Mouse (Mus musculus) megakaryocyte-erythroid progenitor cell, adult 5 weeks (primary cell): Measurements from ENCODE around the gene Mcidas. TPM values are rescaled to one million over a fixed set of nuclear protein-coding genes. Genes with fewer than 3 reads are reported as not detected.

Source experiments
- polyA plus RNA-seq: library from polyadenylated mRNA; stranded (reverse); fragments of >175 nt; gene quantifications from 2 replicates; pipeline ENCODE4 v1.2.3, GENCODE M21; 2012

Mcidas gene
- polyA plus RNA-seq = not detected in 2 replicates

DNA sequence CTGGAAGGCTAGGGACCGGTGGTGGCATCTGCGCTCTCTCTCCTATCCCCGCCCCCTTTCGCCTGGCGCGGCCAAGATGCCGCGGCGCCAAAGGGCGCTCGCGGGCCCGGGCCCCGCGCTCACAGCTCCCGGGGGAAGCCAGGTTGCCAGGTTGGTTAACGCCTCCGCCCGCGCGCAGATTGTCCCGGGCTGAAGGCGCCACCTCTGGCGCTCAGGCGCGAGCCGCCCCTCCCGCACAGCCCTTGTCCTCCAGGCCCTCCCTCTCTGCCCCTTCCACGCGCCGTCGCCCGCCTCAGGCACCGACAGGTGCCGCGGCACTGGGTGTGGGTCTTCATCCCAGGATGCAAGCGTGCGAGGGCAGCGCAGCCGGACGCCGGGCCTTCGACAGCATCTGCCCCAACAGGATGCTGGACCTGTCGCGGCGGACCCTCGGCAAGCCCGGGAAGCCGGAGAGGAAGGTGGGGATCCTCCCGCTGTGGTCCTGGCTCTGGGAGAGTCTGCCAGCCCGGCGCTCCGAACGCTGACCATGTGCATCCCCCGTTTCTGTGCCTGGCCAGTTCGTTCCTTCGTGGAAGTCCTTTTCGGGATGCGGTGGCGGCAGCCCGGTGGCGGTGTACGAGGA lies at the start of gene Mcidas:
Gene Mcidas (plus strand): TSS at position 315 of the 622 bp plus-strand sequence.

GRCm38 (mm10) chr13:112987532-112987943 lies 6.1 kb upstream of the Mcidas start, which contains the start of gene Ccno:
TSS of gene Ccno (plus strand) at chr13:112987802.

GRCm38 (mm10) chr13:113034950-113035421 lies 41.3 kb downstream of the Mcidas start, which contains the start of gene Cdc20b:
TSS of gene Cdc20b (plus strand) at chr13:113035111.

DNA sequence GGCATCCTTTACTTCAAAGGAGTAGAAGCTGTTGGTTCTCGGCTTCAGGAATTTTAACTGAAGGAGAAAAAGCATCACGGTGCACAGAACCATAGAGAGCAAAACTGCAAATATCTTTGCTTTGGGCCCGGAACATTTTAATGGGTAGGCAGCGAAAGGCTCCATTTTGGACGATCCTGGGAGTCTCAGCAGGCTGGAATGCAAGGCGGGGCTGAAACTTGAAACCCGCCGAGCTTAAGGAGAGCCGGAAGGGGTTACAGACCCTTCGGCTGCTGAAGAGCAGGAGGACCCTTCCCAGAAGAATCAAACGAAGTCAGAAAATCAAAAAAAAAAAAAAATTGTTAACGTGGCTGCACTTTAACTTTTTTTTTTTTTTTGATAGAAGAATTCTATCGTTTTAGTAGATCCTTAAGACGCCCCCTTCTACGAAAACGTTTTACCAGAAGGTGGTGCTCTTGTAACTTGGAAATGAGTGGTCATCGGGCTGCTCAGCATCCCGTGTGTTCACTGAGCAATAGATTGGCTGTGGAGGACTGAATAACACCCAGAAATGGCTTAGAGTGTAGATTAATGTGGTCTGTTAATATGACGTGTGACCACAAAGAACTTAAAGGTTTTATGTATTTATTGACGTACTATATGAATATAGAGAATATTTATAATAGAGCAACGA lies 52.7 kb downstream of the Mcidas start, which contains the start of gene Gpx8:
Gene Gpx8 (minus strand): TSS at position 200 of the 673 bp plus-strand sequence.

Other genes starting within 250 kb of the Mcidas start
- 2.0 and 2.4 TPM in 2 replicates for gene Plpp1, start 193.1 kb upstream of the Mcidas start, polyA plus RNA-seq
- gene Mtrex, start 66.4 kb upstream of the Mcidas start, polyA plus RNA-seq = 3.0 and 3.6 TPM in 2 replicates
- gene Dhx29, start 66.4 kb upstream of the Mcidas start, polyA plus RNA-seq = 6.2 and 6.3 TPM in 2 replicates
- 8.7 and 10.1 TPM in 2 replicates for gene Ccno, start 6.0 kb upstream of the Mcidas start, polyA plus RNA-seq
- gene Cdc20b, start 41.3 kb downstream of the Mcidas start, polyA plus RNA-seq = not detected in 2 replicates
- 0.27 TPM in 1 of 2 replicates, not detected in the other for gene Gpx8, start 52.6 kb downstream of the Mcidas start, polyA plus RNA-seq
- gene Gzma, start 107.1 kb downstream of the Mcidas start, polyA plus RNA-seq = 0.56 and 0.62 TPM in 2 replicates
- gene Esm1, start 215.8 kb downstream of the Mcidas start, polyA plus RNA-seq = 0.06 and 0.08 TPM in 2 replicates
- not detected in 2 replicates for gene Gzmk, start 232.1 kb downstream of the Mcidas start, polyA plus RNA-seq